25 mouse cellular contexts compared by ENCODE assay signal in genomic region chr12:86701491-86701890, GRCm38 (mm10). TPM values are rescaled to one million over a fixed set of nuclear protein-coding genes. Genes with fewer than 3 reads are reported as not detected.
A peak's percentile ranks its signal among the peaks of the same experiment; 100 is the strongest.
DNase-seq lines count a peak whose midpoint lies in the region; ATAC-seq and TF ChIP-seq lines count a peak whose summit lies in the region.
"Had no signal": no experiment of that assay in that cellular context is flagged by ENCODE, and none has a peak within 500 bp of the region (broad histone marks: within the 10 kb centered on the region; RNA-seq: fewer than 3 reads in every experiment).

No protein-coding gene starts in this region.

- no peak overlapping the region for H3K4me3 ChIP-seq in forebrain, postnatal 0 days (ENCODE audit: low read depth, low read length)
- H3K4me3 ChIP-seq in intestine, embryonic 16.5 days (ENCODE audit: low read length): no peak overlapping the region
- H3K4me3 ChIP-seq: embryonic facial prominence, embryonic 15.5 days; limb, embryonic 12.5 days; liver, embryonic 13.5 days; lung, embryonic 15.5 days; midbrain, embryonic 12.5 days had no signal

- no peaks in the 10 kb centered on the region for H3K9me3 ChIP-seq in forebrain, postnatal 0 days (ENCODE audit: low read length)
- no peaks in the 10 kb centered on the region for H3K9me3 ChIP-seq in intestine, embryonic 16.5 days (ENCODE audit: control insufficient read depth, low read length)
- H3K9me3 ChIP-seq: embryonic facial prominence, embryonic 15.5 days; liver, embryonic 13.5 days; lung, embryonic 15.5 days; midbrain, embryonic 12.5 days had no signal

- peak; percentile 74 for DNase-seq in cerebellum, adult 11-12 months
- DNase-seq in cerebellum, adult 11 months: no peak
- DNase-seq in brain, adult 2 months (ENCODE audit: low read depth, low spot score): peak; percentile 71
- peak; percentile 54 to 59 for DNase-seq in cerebellum, postnatal 14 days
- no peak for DNase-seq in forebrain, postnatal 0 days
- no peak for DNase-seq in spleen, adult 12 weeks (ENCODE audit: low spot score)
- DNase-seq in embryo, embryonic 11 days: no peak
- DNase-seq: gastrocnemius, postnatal 10 days; kidney, adult 8-10 months; liver, embryonic 13.5 days; thymus, adult 18-20 months had no signal

- no peaks in the 10 kb centered on the region for H3K27me3 ChIP-seq in forebrain, postnatal 0 days (ENCODE audit: insufficient read depth, low read length)
- H3K27me3 ChIP-seq in intestine, embryonic 16.5 days (replicated peaks; ENCODE audit: control insufficient read depth, insufficient read depth, low read length): no peaks in the 10 kb centered on the region
- H3K27me3 ChIP-seq: embryonic facial prominence, embryonic 15.5 days; limb, embryonic 12.5 days; liver, embryonic 13.5 days; lung, embryonic 15.5 days; midbrain, embryonic 12.5 days had no signal

- H3K9ac ChIP-seq in forebrain, postnatal 0 days: no peak overlapping the region
- H3K9ac ChIP-seq in intestine, embryonic 16.5 days (ENCODE audit: low read depth, low read length): no peak overlapping the region
- H3K9ac ChIP-seq: embryonic facial prominence, embryonic 15.5 days; limb, embryonic 12.5 days; liver, embryonic 13.5 days; lung, embryonic 15.5 days; midbrain, embryonic 12.5 days had no signal

- no peak for ATAC-seq in forebrain, postnatal 0 days
- ATAC-seq in intestine, embryonic 16.5 days: no peak

- 0 out of 2 replicates have a peak overlapping the region, but pooled peaks have one; percentile 83 for H3K27ac ChIP-seq in forebrain, postnatal 0 days (ENCODE audit: low read depth, low read length)
- H3K27ac ChIP-seq in intestine, embryonic 16.5 days (ENCODE audit: low read length): no peak overlapping the region
- H3K27ac ChIP-seq: embryonic facial prominence, embryonic 15.5 days; limb, embryonic 12.5 days; liver, embryonic 13.5 days; lung, embryonic 15.5 days; macrophage had no signal

- peaks cover 22% of the 10 kb centered on the region for H3K4me1 ChIP-seq in forebrain, postnatal 0 days (ENCODE audit: insufficient read depth)
- peaks cover 4% of the 10 kb centered on the region; the same call in 1 of the 2 replicates for H3K4me1 ChIP-seq in intestine, embryonic 16.5 days (ENCODE audit: control insufficient read depth, insufficient read depth, low read length)
- H3K4me1 ChIP-seq: liver, embryonic 13.5 days had no signal

- no peak overlapping the region for H3K4me2 ChIP-seq in forebrain, postnatal 0 days (ENCODE audit: low read depth)
- no peak overlapping the region for H3K4me2 ChIP-seq in intestine, embryonic 16.5 days (ENCODE audit: low read depth, low read length)
- H3K4me2 ChIP-seq: embryonic facial prominence, embryonic 15.5 days; limb, embryonic 12.5 days; liver, embryonic 13.5 days; lung, embryonic 15.5 days; midbrain, embryonic 12.5 days had no signal

- peaks cover 5% of the 10 kb centered on the region; the same call in 1 of the 2 replicates for H3K36me3 ChIP-seq in forebrain, postnatal 0 days (ENCODE audit: insufficient read depth)
- no peaks in the 10 kb centered on the region for H3K36me3 ChIP-seq in intestine, embryonic 16.5 days (ENCODE audit: control insufficient read depth, insufficient read depth, low read length)
- H3K36me3 ChIP-seq: liver, embryonic 13.5 days; lung, embryonic 15.5 days had no signal

- TF ChIP-seq CTCF in forebrain, postnatal 0 days (IDR thresholded peaks at IDR 0.05; ENCODE audit: low read depth): no peak

- 90% methylated on average over 4 of the region's 4 CpGs for WGBS in forebrain, postnatal 0 days
- WGBS in intestine, embryonic 16.5 days: 89% methylated on average over 4 of the region's 4 CpGs

RNA-seq across cellular contexts. Expression of gene Vash1, which starts 23.0 kb away (rescaled TPM):
- total RNA-seq in forebrain, postnatal 0 days (2014; rRNA removed): 93.0 and 96.3 TPM in 2 replicates
- 25.7 and 33.2 TPM in 2 replicates for polyA plus RNA-seq in forebrain, postnatal 0 days (2015; fragmentation: Nextera tagmentation; extraction: Ambion mirVana)
- 5.5 and 6.0 TPM in 2 replicates for polyA plus RNA-seq in intestine, embryonic 16.5 days (2015; fragmentation: Nextera tagmentation; extraction: Ambion mirVana)
- polyA plus RNA-seq: macrophage had no signal

RNA-seq across cellular contexts. Expression of gene Angel1, which starts 24.8 kb away (rescaled TPM):
- total RNA-seq in forebrain, postnatal 0 days (2014; rRNA removed): 4.5 and 6.5 TPM in 2 replicates
- 6.2 and 7.1 TPM in 2 replicates for polyA plus RNA-seq in forebrain, postnatal 0 days (2015; fragmentation: Nextera tagmentation; extraction: Ambion mirVana)
- 4.8 and 5.3 TPM in 2 replicates for polyA plus RNA-seq in intestine, embryonic 16.5 days (2015; fragmentation: Nextera tagmentation; extraction: Ambion mirVana)

RNA-seq across cellular contexts. Expression of gene Lrrc74a, which starts 32.7 kb away (rescaled TPM):
- not detected in 2 replicates for total RNA-seq in forebrain, postnatal 0 days (2014; rRNA removed)
- polyA plus RNA-seq in forebrain, postnatal 0 days (2015; fragmentation: Nextera tagmentation; extraction: Ambion mirVana): not detected in 2 replicates
- polyA plus RNA-seq in intestine, embryonic 16.5 days (2015; fragmentation: Nextera tagmentation; extraction: Ambion mirVana): not detected in 2 replicates
- total RNA-seq: common myeloid progenitor, adult 5-6 weeks; gastrocnemius, postnatal 10 days; heart, adult 8-10 months; left cerebral cortex, adult 18-20 months; MEL had no signal
- polyA plus RNA-seq: embryonic facial prominence, embryonic 15.5 days; heart, embryonic 16.5 days; large intestine, adult 2 months; limb, embryonic 12.5 days; liver, embryonic 13.5 days; lung, embryonic 15.5 days; macrophage; midbrain, embryonic 12.5 days; small intestine, adult 2 months; urinary bladder, adult 2 months had no signal

Comparison
In these comparisons a context has a peak if more than half of its experiments do, and no peak if none do; other contexts are left out.
1. DNase-seq: peak in cerebellum, adult 11-12 months (single experiment), brain, adult 2 months (single experiment) and cerebellum, postnatal 14 days (2 of 2); none in cerebellum, adult 11 months (single experiment), forebrain, postnatal 0 days (single experiment), spleen, adult 12 weeks (single experiment) and embryo, embryonic 11 days (single experiment).